Mouse (Mus musculus): ENCODE measurements around the gene Olfr1465.

The Olfr1465 gene

GRCm38 (mm10) chr19:13315441-13315840, at the start of gene Olfr1465:
TSS of gene Olfr1465 (minus strand) at chr19:13315541.
- DNase-seq (ENCODE audit: low spot score) = no peak

GRCm38 (mm10) chr19:13361936-13362335, 46.6 kb upstream of the Olfr1465 start, which contains the start of gene Olfr1467:
TSS of gene Olfr1467 (plus strand) at chr19:13362236.
- no peak for DNase-seq (ENCODE audit: low spot score)

- DNase-seq (ENCODE audit: low spot score) = no peak
These were observed 23.2 kb upstream of the Olfr1465 start, which contains the start of gene Olfr1466 for GRCm38 (mm10) chr19:13338562-13338961. TSS of gene Olfr1466 (plus strand) at chr19:13338862.
